Mouse (Mus musculus) right cerebral cortex, adult 18-20 months (tissue): ENCODE measurements at regions not wholly inside any gene's neighbourhood (a gene's known extent, or its start where the extent isn't known, plus 50 kb on each side); places are given as distances from the start of the nearest gene placed in this dataset.

Source experiments
- DNase-seq: peaks from one replicate; pipeline ENCODE4 v3.0.0; 2022; ENCODE audit warnings: mixed read lengths

- DNase-seq, result no peak
Observed at GRCm38 (mm10) chr14:111553891-111554290, 121.0 kb upstream of the Slitrk5 start.

DNA sequence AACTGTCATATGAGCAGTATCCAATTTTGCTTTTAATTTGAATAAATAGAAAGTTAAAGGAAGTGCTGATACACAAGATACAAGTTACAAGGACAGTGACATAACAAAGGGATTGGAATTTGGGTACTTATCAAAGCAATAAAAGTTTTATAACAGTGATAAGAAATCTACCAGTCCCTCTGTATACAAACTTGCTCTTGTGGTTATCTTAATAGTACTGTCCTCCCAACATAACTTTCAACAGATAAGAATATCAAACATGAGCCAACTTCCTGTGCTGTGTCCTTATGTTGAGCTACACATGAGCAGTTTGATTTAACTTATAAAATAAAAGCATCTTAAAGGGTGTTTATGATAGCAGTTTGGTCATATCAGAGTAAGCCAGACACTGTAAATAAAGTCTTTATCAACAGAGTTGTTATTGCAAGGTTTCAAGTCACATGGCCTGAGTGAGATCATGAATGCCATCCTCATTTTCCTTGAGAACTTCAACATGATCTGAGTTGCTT is 105.5 kb upstream of the Slitrk5 start:
- DNase-seq, result no peak

GRCm38 (mm10) chr14:111577470-111577869 is 97.4 kb upstream of the Slitrk5 start:
- no peak for DNase-seq

GRCm38 (mm10) chr14:111583076-111583475 is 91.8 kb upstream of the Slitrk5 start:
- DNase-seq, result no peak

GRCm38 (mm10) chr14:111616824-111617223 is 58.1 kb upstream of the Slitrk5 start:
- no peak for DNase-seq

DNA sequence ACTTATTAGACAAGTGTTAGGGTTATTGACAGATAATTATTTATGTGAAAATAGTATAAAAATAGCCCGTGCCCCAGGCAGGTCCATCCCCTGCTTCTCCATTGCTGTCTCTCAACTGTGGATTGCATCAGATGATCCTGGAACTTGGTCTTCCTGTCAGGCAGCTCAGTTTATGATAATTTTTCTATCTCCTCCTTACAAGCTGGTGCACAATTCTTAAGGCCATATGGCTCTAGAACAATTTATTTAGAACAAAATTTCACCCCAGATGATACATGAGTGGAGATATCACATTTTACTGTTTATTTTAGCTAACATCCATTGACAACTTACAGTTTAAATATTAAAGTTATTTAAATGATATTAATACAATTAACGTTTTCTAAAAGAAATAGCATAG is 54.1 kb upstream of the Slitrk5 start:
- DNase-seq, result peak; percentile 11
